Mouse (Mus musculus): ENCODE measurements around the gene Itga4.

The Itga4 gene

DNA sequence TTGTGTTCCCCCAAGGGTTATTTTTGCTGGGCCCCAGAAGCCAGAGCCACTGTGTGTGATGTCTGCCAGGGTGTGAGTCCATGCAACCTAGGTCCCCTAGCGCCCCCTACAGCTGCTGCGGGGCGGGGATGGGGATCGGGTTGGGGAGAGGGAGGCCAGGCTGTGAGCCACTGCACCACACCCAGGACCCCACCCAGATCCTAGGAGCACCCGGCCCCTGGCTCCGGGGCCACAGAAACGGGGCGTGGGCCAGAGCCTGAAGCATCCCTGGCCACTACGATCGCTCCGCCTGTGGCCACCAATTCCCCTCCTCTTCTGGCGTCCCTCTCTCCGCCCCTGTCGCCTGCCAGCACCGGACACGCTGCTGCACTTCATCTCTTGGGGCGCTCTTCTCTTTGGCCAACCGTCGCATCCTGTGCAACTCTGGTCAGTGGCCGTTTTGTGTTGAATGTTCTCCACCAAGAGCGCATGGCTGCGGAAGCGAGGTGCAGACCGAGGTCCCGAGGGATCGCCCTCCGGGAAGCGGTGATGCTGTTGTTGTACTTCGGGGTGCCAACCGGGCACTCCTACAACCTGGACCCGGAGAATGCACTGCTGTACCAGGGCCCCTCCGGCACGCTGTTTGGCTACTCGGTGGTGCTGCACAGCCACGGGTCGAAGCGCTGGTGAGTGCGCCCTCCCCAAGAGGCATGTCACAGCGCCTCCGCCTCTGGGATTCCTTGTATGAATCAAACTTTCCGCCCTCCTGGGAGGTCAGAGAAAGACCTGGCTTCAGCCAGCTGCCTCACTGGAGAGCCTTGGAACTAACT, at the start of gene Itga4:
Itga4 (plus strand) TSS at position 235 of the 809 bp plus-strand sequence.
- peak; percentile 97 to 99 for DNase-seq

DNA sequence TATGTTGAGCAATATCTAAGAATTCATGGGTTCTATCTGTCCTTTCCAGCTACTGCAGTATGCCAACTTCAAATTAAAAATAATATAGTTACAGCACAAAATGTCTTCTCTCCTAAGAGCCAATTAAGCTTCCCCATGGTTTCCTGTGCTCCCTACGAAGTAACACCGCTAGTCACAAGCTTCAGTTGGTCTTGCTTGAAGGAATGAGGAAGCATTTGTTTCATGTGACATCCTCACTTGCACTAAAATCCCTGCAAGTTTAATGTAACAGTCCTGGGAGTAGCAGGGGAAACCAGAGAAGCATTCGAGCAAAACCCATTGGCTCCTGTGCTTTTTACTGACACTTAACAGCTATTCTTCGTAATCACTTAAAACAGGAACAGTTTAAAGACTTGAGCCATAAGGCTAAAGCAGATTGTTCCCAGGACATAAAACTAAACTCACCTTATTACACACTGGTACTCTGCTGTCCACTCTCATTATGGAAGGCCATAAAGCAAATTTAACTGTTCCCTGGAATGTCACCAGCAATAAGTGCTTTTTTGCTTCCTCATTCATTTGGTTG, 49.0 kb upstream of the Itga4 start:
- no peak for DNase-seq

DNA sequence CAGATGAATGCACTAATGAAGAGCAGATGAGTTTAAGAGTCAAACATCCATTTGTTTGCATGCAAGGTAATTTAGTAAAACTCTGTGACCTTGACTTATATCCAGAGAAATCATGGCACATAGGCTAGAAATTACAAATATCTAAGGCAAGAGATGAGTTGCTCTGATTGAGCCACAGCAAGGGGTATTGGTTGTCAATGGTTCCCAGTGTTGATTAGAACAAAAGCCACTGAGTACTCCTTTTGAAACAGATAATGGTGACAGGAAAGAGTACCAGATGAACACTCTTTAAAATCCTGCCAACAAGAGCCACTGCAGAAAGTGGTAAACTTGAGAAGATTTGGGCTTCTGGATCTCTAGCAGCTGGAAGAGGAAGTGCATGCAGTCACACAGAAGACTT, 40.2 kb upstream of the Itga4 start:
- no peak for DNase-seq

DNA sequence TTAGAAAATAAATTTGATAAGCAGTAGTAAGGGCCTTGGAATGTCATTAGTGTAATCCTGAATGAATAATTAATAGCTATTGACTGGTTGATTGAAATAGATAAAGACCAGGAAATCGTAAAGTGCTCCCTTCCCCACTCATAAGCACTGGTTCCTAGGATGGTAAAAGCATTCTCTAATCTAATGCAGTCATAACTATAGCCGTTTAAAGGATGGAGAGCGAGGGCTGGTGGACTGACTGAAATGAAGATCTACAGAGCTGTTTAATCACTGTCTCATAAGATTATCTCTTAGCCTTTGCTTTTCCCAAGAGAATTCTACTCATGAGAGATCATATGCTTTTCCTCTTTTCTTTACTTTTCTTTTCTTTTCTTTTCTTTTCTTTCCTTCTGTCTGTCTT, 39.7 kb upstream of the Itga4 start:
- DNase-seq, result no peak

DNA sequence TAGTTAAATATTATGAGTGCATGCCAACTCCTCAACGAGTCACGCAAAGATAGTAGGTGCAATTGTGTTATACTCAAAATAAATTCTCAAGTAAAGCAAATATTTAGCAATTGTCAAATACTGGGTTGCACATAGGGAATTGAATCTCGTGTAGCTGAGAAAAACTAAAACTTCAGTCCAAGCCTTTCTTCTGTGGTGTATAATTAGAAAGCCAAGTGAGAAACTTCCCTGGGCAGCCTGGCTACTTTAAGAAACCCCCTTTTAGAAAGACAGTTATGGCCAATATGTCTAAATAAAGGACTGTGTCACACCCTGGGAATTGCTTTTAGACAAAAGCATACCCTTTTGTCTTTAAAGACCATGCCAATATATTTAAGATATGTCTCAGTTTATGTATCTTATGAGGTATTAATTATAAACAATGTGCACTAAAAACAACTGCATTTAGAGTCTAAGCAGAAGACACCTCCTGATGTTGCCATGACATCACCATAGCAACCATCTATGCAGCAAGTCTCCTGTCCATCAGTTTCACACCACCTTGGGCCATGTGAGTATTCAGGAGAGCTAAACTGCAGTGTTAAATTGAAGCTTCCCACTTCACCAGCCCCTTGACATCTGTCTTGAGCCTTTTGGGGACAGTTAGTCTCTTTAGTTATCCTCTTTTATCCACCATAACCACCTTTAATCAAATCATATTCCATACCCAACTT, 30.4 kb upstream of the Itga4 start:
- no peak for DNase-seq

DNA sequence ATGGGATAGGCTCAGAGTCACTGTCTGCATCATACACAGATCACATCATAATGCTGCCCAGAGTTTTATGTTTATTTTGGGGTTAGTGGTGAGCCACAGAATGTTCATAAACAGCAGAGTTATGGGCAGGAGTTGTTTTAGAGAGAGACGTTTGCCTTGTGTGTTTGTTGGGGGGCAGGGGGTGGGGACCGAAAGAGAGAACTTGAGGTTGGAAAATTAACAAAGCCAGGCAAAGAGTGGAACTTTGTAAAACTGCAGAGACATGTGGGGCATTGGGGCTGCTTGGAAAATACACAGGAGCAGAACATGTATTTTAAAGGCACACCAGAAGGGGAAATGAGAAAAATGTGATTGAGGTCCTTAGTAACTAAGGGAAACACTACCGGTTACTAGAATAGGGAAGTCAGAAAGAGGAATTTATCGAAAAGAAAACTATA, 27.4 kb upstream of the Itga4 start:
- no peak for DNase-seq

DNA sequence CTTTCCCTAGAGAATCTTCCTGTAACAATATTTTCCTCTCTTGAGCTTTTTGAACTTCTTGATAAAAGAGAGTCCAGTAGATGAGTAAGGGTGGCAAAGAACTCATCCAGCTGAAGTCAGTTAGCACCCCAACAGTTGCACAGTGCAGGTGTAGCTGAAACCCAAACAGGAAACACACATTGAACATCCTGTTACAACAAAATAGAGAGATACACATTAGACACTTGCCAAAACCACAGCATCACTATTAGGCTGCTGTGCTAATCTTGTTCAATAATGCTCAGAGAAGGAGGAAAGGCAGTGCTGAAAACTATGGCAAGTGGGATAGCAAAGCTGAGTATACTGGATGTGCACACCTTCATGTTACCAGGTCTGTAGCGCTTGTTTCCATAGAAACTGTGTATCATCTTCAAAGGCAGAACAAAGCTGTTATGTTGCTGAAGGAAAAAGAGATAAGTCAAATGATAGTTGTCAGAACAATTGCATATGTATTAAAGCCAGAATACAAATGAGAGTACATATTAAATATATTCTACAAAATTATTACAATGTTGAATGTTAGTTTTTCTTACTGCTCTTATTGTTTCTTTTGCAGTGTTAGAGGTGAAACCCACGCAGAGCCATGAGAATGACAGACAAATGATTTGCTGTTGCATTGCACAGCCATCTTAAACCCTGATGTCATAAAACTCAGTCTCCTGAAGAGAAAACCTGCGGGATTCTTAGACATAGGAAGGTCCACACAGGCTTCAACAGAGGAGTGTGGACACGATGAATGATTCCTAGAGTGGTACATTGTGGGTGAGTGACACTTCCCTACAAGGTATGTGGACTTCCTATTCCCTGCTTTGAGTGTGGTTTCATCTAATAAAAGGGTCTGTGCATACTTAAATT, 23.9 kb upstream of the Itga4 start:
- DNase-seq, result peak; percentile 38 to 42

DNA sequence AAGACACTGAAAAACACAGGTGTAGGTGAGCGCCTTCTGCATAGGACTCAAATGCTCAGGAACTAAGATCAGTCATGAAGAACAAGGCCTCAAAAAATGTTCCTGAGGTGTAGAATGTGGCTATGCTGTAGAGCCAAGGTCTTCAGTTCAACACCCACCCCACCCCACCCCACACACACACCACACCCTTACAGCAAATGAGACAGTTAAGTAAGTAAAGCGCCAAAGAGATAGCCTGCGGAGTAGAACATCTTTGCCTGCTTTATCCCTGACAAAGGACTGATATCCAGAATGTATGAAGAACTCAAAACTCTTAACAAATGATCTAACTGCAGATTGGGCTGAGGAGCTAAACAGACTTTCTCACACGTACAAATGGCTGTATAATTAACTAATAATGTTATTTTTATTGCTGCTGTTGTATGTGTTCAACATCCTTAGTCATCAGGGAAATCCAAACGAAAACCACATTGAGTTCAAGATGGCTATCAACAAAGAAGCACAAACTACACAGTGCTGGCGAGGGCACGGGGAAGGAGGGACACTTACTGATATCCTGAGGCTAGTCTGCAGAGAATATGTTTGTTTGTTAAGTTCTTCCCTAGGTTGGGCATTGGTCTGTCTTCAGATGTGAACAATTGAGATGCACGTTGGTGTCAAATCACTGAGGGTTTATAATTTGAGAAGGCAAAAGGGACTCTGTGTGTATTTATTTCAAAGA, 19.3 kb upstream of the Itga4 start:
- DNase-seq, result no peak

DNA sequence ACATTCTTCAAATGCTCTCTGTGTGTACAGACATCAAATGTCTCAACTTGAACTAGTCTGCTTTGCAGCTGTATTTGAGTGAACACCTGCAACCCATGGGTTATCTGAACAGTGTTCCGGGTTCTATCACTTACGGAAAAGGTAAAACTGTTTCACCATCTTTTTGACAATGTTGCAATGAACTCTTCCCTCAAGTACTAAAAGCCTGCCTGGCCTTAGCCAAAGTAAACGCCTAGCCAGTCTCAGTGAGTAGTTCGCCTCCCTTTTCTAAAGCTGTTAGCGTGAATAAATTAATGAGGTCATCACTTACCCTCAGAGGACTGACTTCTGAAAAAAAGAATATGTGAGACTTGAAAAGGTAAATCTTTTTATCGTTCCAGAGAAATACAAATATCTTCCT, 18.0 kb upstream of the Itga4 start:
- DNase-seq, result no peak

DNA sequence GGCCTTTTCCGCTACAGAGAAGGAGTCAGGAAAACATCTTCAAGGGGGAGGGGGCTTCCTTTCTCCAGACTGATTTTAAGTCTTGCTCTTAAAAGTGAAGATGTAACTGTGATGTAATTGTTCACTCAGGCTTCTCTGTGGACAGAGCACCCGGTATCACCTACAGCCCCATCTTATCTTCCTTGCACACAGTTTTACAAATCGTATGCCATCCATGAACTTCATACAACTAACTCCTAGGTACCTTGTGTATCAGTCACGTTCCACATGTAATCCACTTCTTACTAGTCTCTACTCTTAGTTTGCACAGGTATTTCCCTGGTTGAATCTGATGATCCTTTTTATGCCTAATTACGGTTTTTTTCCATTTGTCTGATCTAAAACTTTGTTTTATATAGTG, 10.9 kb upstream of the Itga4 start:
- DNase-seq, result no peak

DNA sequence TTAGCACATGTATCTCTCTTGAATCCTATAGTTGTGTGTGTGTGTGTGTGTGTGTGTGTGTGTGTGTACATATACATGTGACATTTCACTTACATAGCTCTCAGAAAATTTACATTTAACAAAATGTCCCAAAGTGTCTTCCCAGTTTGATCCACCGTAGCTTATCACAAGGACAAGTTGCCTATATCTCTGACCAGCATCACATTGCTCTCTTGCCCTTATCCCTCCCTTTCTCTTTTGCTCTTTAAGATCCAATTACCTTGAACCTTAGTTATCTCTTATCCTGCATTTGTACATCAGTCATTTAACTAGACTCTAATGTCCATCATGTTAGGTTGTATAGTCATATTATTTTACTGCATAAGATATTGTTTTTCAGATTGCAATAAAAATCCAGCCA, 10.5 kb upstream of the Itga4 start:
- no peak for DNase-seq

DNA sequence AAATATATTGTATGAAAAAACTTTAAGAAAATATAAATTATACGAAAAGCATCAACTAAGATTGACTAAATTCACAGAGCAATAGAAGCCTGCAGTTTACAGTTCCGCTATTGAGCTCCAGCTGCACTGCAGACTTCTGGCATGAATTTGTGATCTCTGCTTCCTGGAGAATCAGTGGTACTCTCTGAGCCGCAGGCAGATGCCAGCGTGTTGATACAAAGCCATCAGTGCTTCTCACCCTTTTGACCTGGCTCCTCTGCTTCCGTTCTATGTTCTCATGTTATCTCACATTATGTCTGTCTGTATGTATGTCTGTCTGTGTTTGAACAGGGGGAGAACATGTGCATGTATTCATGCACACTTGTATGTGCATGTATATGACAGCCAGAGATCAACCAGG, 6.9 kb upstream of the Itga4 start:
- peak; percentile 34 to 45 for DNase-seq

DNA sequence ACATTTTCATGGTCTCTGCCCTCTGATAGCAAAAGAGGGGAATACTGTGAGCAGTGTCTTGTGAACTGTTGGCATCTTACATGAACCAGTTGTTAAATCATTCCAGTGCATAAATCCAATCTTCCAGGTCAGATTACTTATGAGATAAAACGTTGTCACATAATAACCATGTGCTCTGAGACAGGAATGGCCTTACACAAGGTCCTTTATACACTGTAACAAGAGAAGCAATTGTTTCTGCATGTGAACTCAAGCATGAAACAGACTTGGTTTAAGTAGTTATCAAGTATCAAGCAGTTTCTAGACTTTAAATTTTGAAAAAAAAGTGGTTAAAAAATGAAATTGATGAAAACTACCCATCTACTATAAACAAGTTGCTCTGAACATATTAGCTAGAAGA, 4.7 kb upstream of the Itga4 start:
- DNase-seq, result no peak

DNA sequence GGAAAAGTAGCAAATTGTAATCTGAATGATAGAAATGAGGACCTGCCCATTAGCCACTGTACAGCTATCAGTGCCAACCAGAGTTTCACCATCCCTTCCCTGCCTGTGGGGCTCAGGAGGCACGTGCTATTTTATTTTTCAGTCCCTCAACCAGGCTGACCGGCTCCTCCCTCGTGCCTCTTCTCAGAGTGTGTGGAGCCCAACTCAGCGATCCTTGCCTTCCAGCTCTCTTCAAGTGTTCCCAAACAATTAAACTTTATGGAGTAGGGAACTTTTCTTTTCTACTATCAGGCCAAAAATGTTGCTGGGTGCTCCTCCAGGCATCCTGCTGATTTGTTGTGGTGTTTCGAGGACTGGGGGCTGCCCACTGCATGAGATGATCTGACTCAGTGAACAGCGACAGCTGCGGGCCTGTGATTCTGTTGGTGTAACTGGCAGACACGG, 1.4 kb upstream of the Itga4 start:
- peak; percentile 39 to 53 for DNase-seq

DNA sequence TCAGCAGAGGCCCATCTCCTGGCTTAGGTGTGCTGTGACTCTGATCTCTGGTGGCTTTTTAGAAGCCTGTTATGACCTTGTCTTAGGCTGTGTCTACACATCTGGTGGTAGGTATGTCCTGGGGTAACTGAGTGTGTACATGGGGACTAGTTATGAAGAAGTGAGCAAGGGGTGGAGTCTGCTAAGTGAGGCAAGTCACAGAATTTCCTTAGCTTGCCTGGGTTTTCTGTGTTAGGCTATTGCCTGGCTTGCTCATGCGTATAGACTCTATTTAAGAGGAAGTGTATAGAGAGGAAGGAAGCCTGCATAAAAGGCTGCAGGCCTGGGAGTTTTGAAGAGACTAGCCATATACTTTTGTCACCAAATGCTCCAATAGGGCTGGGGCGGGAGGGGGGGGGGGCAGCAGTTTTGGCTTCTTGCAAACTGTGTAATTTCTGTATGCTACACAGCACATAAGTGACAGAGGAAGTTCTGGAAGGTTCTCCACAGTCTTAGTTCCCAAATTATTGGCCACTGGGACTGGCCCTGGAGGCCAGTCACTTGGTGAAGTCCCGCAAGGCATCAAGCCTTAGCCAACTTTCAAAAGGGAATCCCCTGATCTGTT, 536 bp upstream of the Itga4 start:
- DNase-seq, result peak; percentile 52 to 57

DNA sequence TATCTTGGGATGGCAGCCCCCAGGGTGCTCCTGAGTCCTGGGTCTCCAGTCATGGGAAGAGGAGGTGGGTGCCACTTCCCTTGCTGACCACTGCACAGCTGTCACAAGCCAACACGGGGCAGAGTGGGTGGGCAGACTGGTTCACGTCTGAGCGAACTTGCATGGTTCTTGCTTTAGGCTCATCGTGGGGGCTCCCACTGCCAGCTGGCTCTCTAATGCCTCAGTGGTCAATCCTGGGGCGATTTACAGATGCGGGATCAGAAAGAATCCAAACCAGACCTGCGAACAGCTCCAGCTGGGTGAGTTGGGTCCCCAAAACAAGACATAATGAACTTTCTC, 744 bp downstream of the Itga4 start:
- no peak for DNase-seq

DNA sequence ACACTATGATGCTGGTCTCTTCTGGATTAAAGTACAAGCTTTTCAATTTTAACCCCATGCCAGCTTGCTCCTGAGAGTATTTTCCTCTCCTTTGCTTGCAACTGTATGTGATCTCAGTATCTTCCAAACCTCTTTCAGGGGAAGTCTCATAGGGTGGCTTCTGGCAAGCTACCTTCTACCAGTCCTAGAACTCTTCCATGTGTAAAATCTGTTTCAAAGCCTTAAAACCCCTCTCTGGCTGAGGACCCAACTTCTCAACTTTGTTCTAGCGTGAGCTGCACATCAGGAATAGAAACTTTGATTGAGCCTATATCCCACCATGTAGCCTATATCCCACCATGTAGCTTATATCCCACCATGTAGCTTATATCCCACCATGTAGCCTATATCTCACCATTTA, 1.1 kb downstream of the Itga4 start:
- no peak for DNase-seq

DNA sequence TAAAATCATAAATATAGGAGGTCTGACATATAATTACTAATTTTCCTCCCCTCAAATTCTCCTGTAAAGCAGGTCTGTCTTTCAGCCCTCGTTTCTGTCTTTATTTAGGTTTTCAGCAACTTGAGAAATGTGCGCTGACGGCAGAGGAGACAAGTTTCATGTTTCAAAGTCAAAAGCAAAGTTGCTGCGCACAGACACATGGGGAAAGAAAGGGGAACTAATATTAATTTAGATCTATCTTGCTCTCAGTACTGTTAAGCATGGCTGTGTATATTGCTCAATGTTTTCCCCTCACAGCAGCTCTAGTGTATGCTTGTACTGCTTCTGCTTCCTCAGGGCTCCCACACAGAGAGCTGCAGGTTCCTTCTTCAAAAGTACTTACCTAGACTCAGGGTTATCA, 1.7 kb downstream of the Itga4 start:
- no peak for DNase-seq

DNA sequence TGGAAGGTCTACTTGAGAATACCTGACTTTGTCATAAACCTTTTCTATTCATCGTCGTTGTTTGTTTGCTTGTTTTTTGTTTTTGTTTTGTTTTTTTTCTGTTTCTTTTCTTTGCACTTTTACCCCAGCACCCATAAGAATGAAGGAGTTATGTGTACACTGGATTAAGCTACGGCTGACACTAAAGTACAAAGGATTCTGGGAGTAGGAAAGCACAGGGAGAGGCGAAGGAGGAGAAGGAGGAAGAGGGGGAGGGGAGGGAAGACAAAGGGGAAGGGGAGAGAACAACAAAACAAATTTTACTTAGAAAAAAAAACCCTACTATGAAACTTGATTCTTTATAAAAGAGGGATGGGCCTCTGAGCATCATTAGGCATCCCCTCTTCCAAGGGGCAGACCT, 2.2 kb downstream of the Itga4 start:
- no peak for DNase-seq

DNA sequence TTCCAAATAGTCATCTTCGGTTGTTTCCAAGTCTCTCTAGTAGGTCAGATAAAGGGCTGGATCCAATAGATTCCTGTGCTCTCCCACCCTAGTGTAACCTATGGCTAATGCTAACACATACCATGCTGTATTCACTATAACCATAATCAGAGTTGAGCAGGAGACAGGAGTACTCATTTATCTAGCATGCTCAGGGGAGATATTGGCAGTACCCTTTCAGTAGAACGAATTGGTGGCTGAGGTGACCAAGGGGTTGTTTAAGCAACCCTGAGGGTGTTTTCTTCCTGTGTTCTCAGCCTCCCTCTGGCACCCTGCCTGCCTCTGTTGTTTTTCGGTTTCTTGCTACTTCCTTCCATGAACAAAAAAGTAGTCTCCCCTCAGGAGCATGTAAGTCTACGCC, 4.1 kb downstream of the Itga4 start:
- peak; percentile 54 to 60 for DNase-seq

DNA sequence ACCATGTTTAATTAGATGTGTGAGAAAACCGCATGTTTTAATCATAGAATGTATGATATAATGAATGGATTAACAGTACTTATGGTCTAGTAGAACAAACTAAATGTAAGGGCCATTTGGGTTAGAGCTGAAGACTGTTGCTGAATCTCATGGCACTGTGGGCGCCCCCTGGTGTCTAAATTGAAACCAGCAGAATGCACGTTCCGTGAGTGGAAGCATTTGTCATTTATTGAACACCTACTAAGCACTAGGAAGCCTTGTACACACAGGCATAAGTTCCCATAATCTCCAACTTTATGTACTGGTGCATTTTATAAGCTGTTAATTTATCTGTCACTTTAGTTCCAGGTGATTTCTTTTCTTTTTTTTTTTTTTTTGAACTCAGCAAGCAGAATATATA, 10.4 kb downstream of the Itga4 start:
- DNase-seq, result peak; percentile 78 to 82

DNA sequence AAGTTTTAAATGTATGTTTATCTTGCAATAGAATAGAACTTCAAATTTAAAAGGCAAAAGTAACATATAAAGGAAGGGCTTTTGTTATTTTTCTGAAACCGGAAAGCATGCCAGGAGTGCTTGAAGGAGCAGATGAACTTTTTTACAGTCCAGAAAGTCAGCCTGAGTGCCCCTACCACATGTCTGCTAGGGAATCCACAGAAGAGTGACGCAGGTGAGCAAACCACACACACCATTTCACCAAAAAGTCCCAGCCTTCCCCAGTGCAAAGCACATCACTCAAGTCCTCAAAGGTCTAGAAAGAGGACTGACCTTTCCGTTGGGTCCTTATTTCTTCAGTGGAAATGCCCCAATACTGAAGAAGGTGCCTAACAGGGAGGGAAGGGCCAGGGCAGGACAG, 11.3 kb downstream of the Itga4 start:
- no peak for DNase-seq

Data from thymus, postnatal 36 days (tissue).